Mouse (Mus musculus): ENCODE results near the gene Olfr713. TPM values are rescaled to one million over a fixed set of nuclear protein-coding genes. Genes with fewer than 3 reads are reported as not detected.

Gene Olfr713
- not detected in 2 replicates for total RNA-seq (2017)

- ATAC-seq (replicated peaks in 1 of 2; ENCODE audit: insufficient read depth in 1 of 2, low FRiP score in 2 of 2, low TSS enrichment in 1 of 2, low read depth in 1 of 2, poor library complexity in 2 of 2, severe bottlenecking in 2 of 2) = no peak
These were observed at the start of gene Olfr713 for GRCm38 (mm10) chr7:107030874-107031273. Gene Olfr713, plus strand, starts transcription at chr7:107031174.

GRCm38 (mm10) chr7:106985236-106985635 lies 45.7 kb upstream of the Olfr713 start:
- ATAC-seq (replicated peaks in 1 of 2; ENCODE audit: insufficient read depth in 1 of 2, low FRiP score in 2 of 2, low TSS enrichment in 1 of 2, low read depth in 1 of 2, poor library complexity in 2 of 2, severe bottlenecking in 2 of 2) = no peak

- ATAC-seq (replicated peaks in 1 of 2; ENCODE audit: insufficient read depth in 1 of 2, low FRiP score in 2 of 2, low TSS enrichment in 1 of 2, low read depth in 1 of 2, poor library complexity in 2 of 2, severe bottlenecking in 2 of 2) = no peak
These were observed 30.2 kb upstream of the Olfr713 start for GRCm38 (mm10) chr7:107000798-107001197.

GRCm38 (mm10) chr7:107004169-107004568 lies 26.8 kb upstream of the Olfr713 start:
- no peak for ATAC-seq (replicated peaks in 1 of 2; ENCODE audit: insufficient read depth in 1 of 2, low FRiP score in 2 of 2, low TSS enrichment in 1 of 2, low read depth in 1 of 2, poor library complexity in 2 of 2, severe bottlenecking in 2 of 2)

GRCm38 (mm10) chr7:107005972-107006371 lies 25.0 kb upstream of the Olfr713 start, which contains the start of gene Olfr2:
Gene Olfr2, minus strand, starts transcription at chr7:107006072.
- no peak for ATAC-seq (replicated peaks in 1 of 2; ENCODE audit: insufficient read depth in 1 of 2, low FRiP score in 2 of 2, low TSS enrichment in 1 of 2, low read depth in 1 of 2, poor library complexity in 2 of 2, severe bottlenecking in 2 of 2)

- no peak for ATAC-seq (replicated peaks in 1 of 2; ENCODE audit: insufficient read depth in 1 of 2, low FRiP score in 2 of 2, low TSS enrichment in 1 of 2, low read depth in 1 of 2, poor library complexity in 2 of 2, severe bottlenecking in 2 of 2)
These were observed 9.1 kb downstream of the Olfr713 start for GRCm38 (mm10) chr7:107039934-107040563.

- ATAC-seq (replicated peaks in 1 of 2; ENCODE audit: insufficient read depth in 1 of 2, low FRiP score in 2 of 2, low TSS enrichment in 1 of 2, low read depth in 1 of 2, poor library complexity in 2 of 2, severe bottlenecking in 2 of 2) = no peak
These were observed 12.2 kb downstream of the Olfr713 start for GRCm38 (mm10) chr7:107043136-107043535.

- ATAC-seq (replicated peaks in 1 of 2; ENCODE audit: insufficient read depth in 1 of 2, low FRiP score in 2 of 2, low TSS enrichment in 1 of 2, low read depth in 1 of 2, poor library complexity in 2 of 2, severe bottlenecking in 2 of 2) = peak; percentile 36 to 38; a peak in 3 of 4 replicates
These were observed 13.4 kb downstream of the Olfr713 start for GRCm38 (mm10) chr7:107044407-107044806.

- peak; percentile 82 to 84 for ATAC-seq (replicated peaks in 1 of 2; ENCODE audit: insufficient read depth in 1 of 2, low FRiP score in 2 of 2, low TSS enrichment in 1 of 2, low read depth in 1 of 2, poor library complexity in 2 of 2, severe bottlenecking in 2 of 2)
These were observed 14.9 kb downstream of the Olfr713 start for GRCm38 (mm10) chr7:107045833-107046232.

GRCm38 (mm10) chr7:107047578-107047977 lies 16.6 kb downstream of the Olfr713 start:
- ATAC-seq (replicated peaks in 1 of 2; ENCODE audit: insufficient read depth in 1 of 2, low FRiP score in 2 of 2, low TSS enrichment in 1 of 2, low read depth in 1 of 2, poor library complexity in 2 of 2, severe bottlenecking in 2 of 2) = peak in 1 of 2 experiments; percentile 56; a peak in 2 of 4 replicates

GRCm38 (mm10) chr7:107070681-107071080 lies 39.7 kb downstream of the Olfr713 start, which contains the start of gene Olfr714:
Gene Olfr714, plus strand, starts transcription at chr7:107070981.
- no peak for ATAC-seq (replicated peaks in 1 of 2; ENCODE audit: insufficient read depth in 1 of 2, low FRiP score in 2 of 2, low TSS enrichment in 1 of 2, low read depth in 1 of 2, poor library complexity in 2 of 2, severe bottlenecking in 2 of 2)

Other genes starting within 250 kb of the Olfr713 start
- gene Olfr699, start 238.0 kb upstream of the Olfr713 start, total RNA-seq (2017) = not detected in 2 replicates
- gene Olfr700, start 222.3 kb upstream of the Olfr713 start, total RNA-seq (2017) = not detected in 2 replicates
- gene Olfr701, start 217.0 kb upstream of the Olfr713 start, total RNA-seq (2017) = not detected in 2 replicates
- not detected in 2 replicates for gene Olfr702, start 197.3 kb upstream of the Olfr713 start, total RNA-seq (2017)
- gene Olfr703, start 187.8 kb upstream of the Olfr713 start, total RNA-seq (2017) = not detected in 2 replicates
- not detected in 2 replicates for gene Olfr704, start 168.0 kb upstream of the Olfr713 start, total RNA-seq (2017)
- not detected in 2 replicates for gene Olfr705, start 154.3 kb upstream of the Olfr713 start, total RNA-seq (2017)
- gene Olfr706, start 143.0 kb upstream of the Olfr713 start, total RNA-seq (2017) = not detected in 2 replicates
- gene Olfr707, start 129.9 kb upstream of the Olfr713 start, total RNA-seq (2017) = not detected in 2 replicates
- not detected in 2 replicates for gene Olfr1532-ps1, start 123.2 kb upstream of the Olfr713 start, total RNA-seq (2017)
- gene Olfr709-ps1, start 99.0 kb upstream of the Olfr713 start, total RNA-seq (2017) = not detected in 2 replicates
- not detected in 2 replicates for gene Olfr710, start 82.9 kb upstream of the Olfr713 start, total RNA-seq (2017)
- not detected in 2 replicates for gene Olfr6, start 67.2 kb upstream of the Olfr713 start, total RNA-seq (2017)
- not detected in 2 replicates for gene Olfr711, start 55.7 kb upstream of the Olfr713 start, total RNA-seq (2017)
- not detected in 2 replicates for gene Olfr2, start 25.1 kb upstream of the Olfr713 start, total RNA-seq (2017)
- gene Olfr714, start 39.8 kb downstream of the Olfr713 start, total RNA-seq (2017) = not detected in 2 replicates
- gene Olfr17, start 62.0 kb downstream of the Olfr713 start, total RNA-seq (2017) = not detected in 2 replicates
- gene Olfr715b, start 79.2 kb downstream of the Olfr713 start, total RNA-seq (2017) = not detected in 2 replicates
- gene Olfr715, start 99.9 kb downstream of the Olfr713 start, total RNA-seq (2017) = not detected in 2 replicates
- gene Olfr716, start 107.2 kb downstream of the Olfr713 start, total RNA-seq (2017) = not detected in 2 replicates
- gene Nlrp14, start 135.8 kb downstream of the Olfr713 start, total RNA-seq (2017) = not detected in 2 replicates
- not detected in 2 replicates for gene Rbmxl2, start 178.3 kb downstream of the Olfr713 start, total RNA-seq (2017)

Data from hematopoietic stem cell, adult 5-6 weeks (primary cell).